Mouse (Mus musculus): ENCODE results near the gene Slc4a8. TPM values are rescaled to one million over a fixed set of nuclear protein-coding genes. Genes with fewer than 3 reads are reported as not detected.

Gene Slc4a8
- polyA plus RNA-seq, 1 experiment: not detected

- no peak for TF ChIP-seq GATA1 (IDR thresholded peaks at IDR 0.05; ENCODE audit: low read length)
These were observed 21.9 kb downstream of the Slc4a8 start for GRCm38 (mm10) chr15:100783244-100783987.

- TF ChIP-seq GATA1 (IDR thresholded peaks at IDR 0.05; ENCODE audit: low read length): no peak
These were observed 28.7 kb downstream of the Slc4a8 start for GRCm38 (mm10) chr15:100790219-100790618.

- no peak for TF ChIP-seq GATA1 (IDR thresholded peaks at IDR 0.05; ENCODE audit: low read length)
These were observed 30.8 kb downstream of the Slc4a8 start for GRCm38 (mm10) chr15:100792324-100792723.

GRCm38 (mm10) chr15:100800914-100801313 is 39.4 kb downstream of the Slc4a8 start:
- no peak for TF ChIP-seq GATA1 (IDR thresholded peaks at IDR 0.05; ENCODE audit: low read length)

GRCm38 (mm10) chr15:100808062-100808461 is 46.5 kb downstream of the Slc4a8 start:
- no peak for TF ChIP-seq GATA1 (IDR thresholded peaks at IDR 0.05; ENCODE audit: low read length)

- no peak for TF ChIP-seq GATA1 (IDR thresholded peaks at IDR 0.05; ENCODE audit: low read length)
These were observed 46.9 kb downstream of the Slc4a8 start for GRCm38 (mm10) chr15:100808484-100808883.

- no peak for TF ChIP-seq GATA1 (IDR thresholded peaks at IDR 0.05; ENCODE audit: low read length)
These were observed 48.7 kb downstream of the Slc4a8 start for GRCm38 (mm10) chr15:100810243-100810642.

GRCm38 (mm10) chr15:100813501-100813900 is 52.0 kb downstream of the Slc4a8 start:
- TF ChIP-seq GATA1 (IDR thresholded peaks at IDR 0.05; ENCODE audit: low read length): no peak

- no peak for TF ChIP-seq GATA1 (IDR thresholded peaks at IDR 0.05; ENCODE audit: low read length)
These were observed 52.5 kb downstream of the Slc4a8 start for GRCm38 (mm10) chr15:100814066-100814465.

- no peak for TF ChIP-seq GATA1 (IDR thresholded peaks at IDR 0.05; ENCODE audit: low read length)
These were observed 53.8 kb downstream of the Slc4a8 start for GRCm38 (mm10) chr15:100815310-100815709.

GRCm38 (mm10) chr15:100818860-100819259 is 57.3 kb downstream of the Slc4a8 start:
- TF ChIP-seq GATA1 (IDR thresholded peaks at IDR 0.05; ENCODE audit: low read length): no peak

- TF ChIP-seq GATA1 (IDR thresholded peaks at IDR 0.05; ENCODE audit: low read length): no peak
These were observed 60.3 kb downstream of the Slc4a8 start for GRCm38 (mm10) chr15:100821824-100822223.

- TF ChIP-seq GATA1 (IDR thresholded peaks at IDR 0.05; ENCODE audit: low read length): no peak
These were observed 63.8 kb downstream of the Slc4a8 start for GRCm38 (mm10) chr15:100825249-100825856.

- no peak for TF ChIP-seq GATA1 (IDR thresholded peaks at IDR 0.05; ENCODE audit: low read length)
These were observed 64.5 kb downstream of the Slc4a8 start for GRCm38 (mm10) chr15:100826076-100826475.

GRCm38 (mm10) chr15:100829775-100830174 is 68.2 kb downstream of the Slc4a8 start:
- TF ChIP-seq GATA1 (IDR thresholded peaks at IDR 0.05; ENCODE audit: low read length): no peak

GRCm38 (mm10) chr15:100830682-100831081 is 69.1 kb downstream of the Slc4a8 start:
- no peak for TF ChIP-seq GATA1 (IDR thresholded peaks at IDR 0.05; ENCODE audit: low read length)

- TF ChIP-seq GATA1 (IDR thresholded peaks at IDR 0.05; ENCODE audit: low read length): no peak
These were observed 70.6 kb downstream of the Slc4a8 start for GRCm38 (mm10) chr15:100832144-100832543.
